Mouse (Mus musculus) liver, adult 2 months (tissue): Measurements from ENCODE around the gene Nrxn3. TPM values are rescaled to one million over a fixed set of nuclear protein-coding genes. Genes with fewer than 3 reads are reported as not detected.

Experiments
- DNase-seq: peaks from one replicate; pipeline ENCODE4 v3.0.0-alpha.2; 2011; ENCODE audit warnings: low read depth, low spot score; ENCODE audit errors: extremely low read depth
- H3K27ac ChIP-seq: fragments of 200-500 bp; replicated peaks from 2 replicates; pipeline ENCODE4 v1.5.1; 2012; ENCODE audit warnings: low read depth, mild to moderate bottlenecking, control low read depth, inconsistent platforms, low read length; ENCODE audit not compliant: insufficient read depth
- H3K27me3 ChIP-seq: fragments of 200-500 bp; 2 replicates; pipeline ENCODE4 v1.6.1; 2012; ENCODE audit warnings: mild to moderate bottlenecking, moderate library complexity, low read length, inconsistent platforms; ENCODE audit not compliant: control insufficient read depth, insufficient read depth
- H3K36me3 ChIP-seq: fragments of 200-500 bp; 2 replicates; pipeline ENCODE4 v1.6.1; 2012; ENCODE audit warnings: low read length, inconsistent platforms; ENCODE audit not compliant: control insufficient read depth, insufficient read depth
- H3K4me1 ChIP-seq: fragments of 200-500 bp; 2 replicates; pipeline ENCODE4 v1.6.1; 2011; ENCODE audit warnings: low read length; ENCODE audit not compliant: control insufficient read depth, insufficient read depth
- H3K4me3 ChIP-seq: fragments of 200-500 bp; 2 replicates; pipeline ENCODE4 v1.5.1; 2011; ENCODE audit warnings: low read depth, mild to moderate bottlenecking, control low read depth, low read length, moderate library complexity; ENCODE audit not compliant: insufficient read depth
- H3K79me2 ChIP-seq: fragments of 200-500 bp; 2 replicates; pipeline ENCODE4 v1.6.1; 2012; ENCODE audit warnings: inconsistent platforms, mild to moderate bottlenecking, low read length, moderate library complexity; ENCODE audit not compliant: control insufficient read depth, insufficient read depth
- H3K9ac ChIP-seq: fragments of 200-500 bp; 2 replicates; pipeline ENCODE4 v1.6.1; 2012; ENCODE audit warnings: low read depth, mild to moderate bottlenecking, control low read depth, inconsistent platforms, low read length
- CTCF ChIP-seq: fragments of 200-500 bp; IDR thresholded peaks from 2 replicates; pipeline ENCODE4 v1.5.1; 2011; ENCODE audit warnings: low read depth, low read length, control low read depth
- POLR2A ChIP-seq: fragments of 200-500 bp; IDR thresholded peaks from 2 replicates; pipeline ENCODE4 v1.6.1; 2011; ENCODE audit warnings: low read length, control low read depth; ENCODE audit not compliant: insufficient read depth; ENCODE audit errors: extremely low read depth
- WGBS: fragments of 180-500 bp; shearing (Covaris S2); methylation state at CpG from one replicate; pipeline ENCODE4 v1.1.7; 2018; 5-methylcytosine and 5-hydroxymethylcytosine counted together
- polyA plus RNA-seq: library from polyadenylated mRNA; depleted of rRNA; stranded (reverse); fragments of >200 nt; gene quantifications from 2 replicates; pipeline ENCODE4 v1.2.3, GENCODE M21; 2012
- total RNA-seq: library from RNA; depleted of rRNA; stranded (reverse); fragments of >200 nt; gene quantifications from 2 replicates; pipeline ENCODE4 v1.2.3, GENCODE M21; 2014

The Nrxn3 gene
- total and polyA plus RNA-seq, 2 experiments, result 0.18 to 0.31 TPM

- H3K79me2 ChIP-seq, result no peaks in the 10 kb centered on the region
- no peaks in the 10 kb centered on the region for H3K36me3 ChIP-seq
- H3K27me3 ChIP-seq, result no peaks in the 10 kb centered on the region
- no peak for DNase-seq
- H3K9ac ChIP-seq, result no peak overlapping the region
- no peak overlapping the region for H3K27ac ChIP-seq
- TF ChIP-seq POLR2A (no peak), CTCF (no peak)
- 90% methylated on average over 1 of the region's 1 CpGs for whole genome bisulfite sequencing
- H3K4me1 ChIP-seq, result no peaks in the 10 kb centered on the region
- no peak overlapping the region for H3K4me3 ChIP-seq
These were observed 70.6 kb downstream of the Nrxn3 start for GRCm38 (mm10) chr12:88793314-88793713.

- H3K36me3 ChIP-seq, result no peaks in the 10 kb centered on the region
- no peaks in the 10 kb centered on the region for H3K27me3 ChIP-seq
- H3K4me1 ChIP-seq, result no peaks in the 10 kb centered on the region
- no peak overlapping the region for H3K4me3 ChIP-seq
- no peak overlapping the region for H3K27ac ChIP-seq
- 46% methylated on average over 6 of the region's 6 CpGs for WGBS
- no peak overlapping the region for H3K9ac ChIP-seq
- no peaks in the 10 kb centered on the region for H3K79me2 ChIP-seq
- no peak for TF ChIP-seq CTCF
- TF ChIP-seq POLR2A, result no peak
- no peak for DNase-seq
These were observed 78.4 kb downstream of the Nrxn3 start for GRCm38 (mm10) chr12:88800990-88801655.

- no peak overlapping the region for H3K4me3 ChIP-seq
- no peak overlapping the region for H3K9ac ChIP-seq
- no peaks in the 10 kb centered on the region for H3K79me2 ChIP-seq
- WGBS, result 70% methylated on average over 1 of the region's 1 CpGs
- H3K36me3 ChIP-seq, result no peaks in the 10 kb centered on the region
- no peak for TF ChIP-seq CTCF
- no peak for TF ChIP-seq POLR2A
- no peaks in the 10 kb centered on the region for H3K4me1 ChIP-seq
- H3K27me3 ChIP-seq, result no peaks in the 10 kb centered on the region
- no peak overlapping the region for H3K27ac ChIP-seq
- DNase-seq, result no peak
These were observed 79.0 kb downstream of the Nrxn3 start for GRCm38 (mm10) chr12:88801656-88802007.

- Histone ChIP-seq H3K36me3 (no peaks in the 10 kb centered on the region), H3K9ac (no peak overlapping the region), H3K4me3 (no peak overlapping the region), H3K4me1 (no peaks in the 10 kb centered on the region), H3K79me2 (no peaks in the 10 kb centered on the region), H3K27ac (no peak overlapping the region), H3K27me3 (no peaks in the 10 kb centered on the region)
- WGBS, result 82% methylated on average over 1 of the region's 1 CpGs
- no peak for DNase-seq
- no peak for TF ChIP-seq CTCF
- TF ChIP-seq POLR2A, result no peak
These were observed 86.3 kb downstream of the Nrxn3 start for GRCm38 (mm10) chr12:88808947-88809346.

GRCm38 (mm10) chr12:88812173-88812572, 89.5 kb downstream of the Nrxn3 start:
- Histone ChIP-seq H3K9ac (no peak overlapping the region), H3K4me1 (no peaks in the 10 kb centered on the region), H3K27ac (no peak overlapping the region), H3K27me3 (no peaks in the 10 kb centered on the region), H3K4me3 (no peak overlapping the region), H3K79me2 (no peaks in the 10 kb centered on the region), H3K36me3 (no peaks in the 10 kb centered on the region)
- TF ChIP-seq POLR2A, result no peak
- TF ChIP-seq CTCF, result no peak
- WGBS, result 45% methylated on average over 5 of the region's 5 CpGs
- DNase-seq, result no peak

- 83% methylated on average over 5 of the region's 5 CpGs for WGBS
- TF ChIP-seq CTCF, result no peak
- TF ChIP-seq POLR2A, result no peak
- no peak for DNase-seq
- Histone ChIP-seq H3K36me3 (no peaks in the 10 kb centered on the region), H3K4me3 (no peak overlapping the region), H3K27ac (no peak overlapping the region), H3K9ac (no peak overlapping the region), H3K27me3 (no peaks in the 10 kb centered on the region), H3K4me1 (no peaks in the 10 kb centered on the region), H3K79me2 (no peaks in the 10 kb centered on the region)
These were observed 94.2 kb downstream of the Nrxn3 start for GRCm38 (mm10) chr12:88816865-88817264.
